Mouse (Mus musculus) embryonic facial prominence, embryonic 10.5 days (tissue): ENCODE data around the gene Cfap46. TPM values are rescaled to one million over a fixed set of nuclear protein-coding genes. Genes with fewer than 3 reads are reported as not detected.
A peak's percentile ranks its signal among the peaks of the same experiment; 100 is the strongest.

Source experiments
- DNase-seq: peaks from one replicate; pipeline ENCODE4 v3.0.0-alpha.2; 2017; ENCODE audit warnings: low spot score
- H3K27ac ChIP-seq: fragments of 300-500 bp; sonication (generic); replicated peaks from 2 replicates; pipeline ENCODE4 v1.5.1; 2016; ENCODE audit warnings: mild to moderate bottlenecking
- H3K27me3 ChIP-seq: fragments of 300-500 bp; sonication (generic); replicated peaks from 2 replicates; pipeline ENCODE4 v1.6.1; 2016; ENCODE audit warnings: low read depth, mild to moderate bottlenecking; ENCODE audit not compliant: poor library complexity, severe bottlenecking
- H3K36me3 ChIP-seq: fragments of 300-500 bp; sonication (generic); replicated peaks from 2 replicates; pipeline ENCODE4 v1.6.1; 2016; ENCODE audit warnings: mild to moderate bottlenecking, moderate library complexity
- H3K4me1 ChIP-seq: fragments of 300-500 bp; sonication (generic); 2 replicates; pipeline ENCODE4 v1.6.1; 2016
- H3K4me3 ChIP-seq: fragments of 300-500 bp; sonication (generic); 2 replicates; pipeline ENCODE4 v1.5.1; 2016; ENCODE audit warnings: mild to moderate bottlenecking, moderate library complexity
- H3K9me3 ChIP-seq: fragments of 300-500 bp; sonication (generic); 2 replicates; pipeline ENCODE4 v1.6.1; 2016; ENCODE audit warnings: mild to moderate bottlenecking
- WGBS: fragments of 180-500 bp; shearing (Covaris S2); methylation state at CpG from one replicate; pipeline ENCODE4 v1.1.7; 2016; 5-methylcytosine and 5-hydroxymethylcytosine counted together
- polyA plus RNA-seq: library from polyadenylated mRNA; unstranded; fragments of >200 nt; fragmentation: Nextera tagmentation; extraction: Ambion mirVana; gene quantifications from 2 replicates; pipeline ENCODE4 v1.2.1, GENCODE M21; 2016

The Cfap46 gene
- 0.20 and 0.51 TPM in 2 replicates for polyA plus RNA-seq

GRCm38 (mm10) chr7:139683706-139684552, at the start of gene Cfap46:
Cfap46 (minus strand) TSS chr7:139683817.
- H3K36me3 ChIP-seq: no peaks in the 10 kb centered on the region
- H3K27ac ChIP-seq: peak within 1 kb of the TSS; percentile 68
- peak; percentile 92 for DNase-seq
- H3K4me1 ChIP-seq: peaks cover 20% of the 10 kb centered on the region
- peaks cover 19% of the 10 kb centered on the region; the same call in 1 of the 2 replicates for H3K27me3 ChIP-seq
- H3K9me3 ChIP-seq: no peaks in the 10 kb centered on the region
- H3K4me3 ChIP-seq: peak within 1 kb of the TSS; percentile 71
- 2% methylated on average over 31 of the region's 31 CpGs for WGBS

- DNase-seq: peak; percentile 11
- Histone ChIP-seq H3K27ac (0 out of 2 replicates have a peak overlapping the region, but pooled peaks have one; percentile 26), H3K36me3 (no peaks in the 10 kb centered on the region), H3K27me3 (no peaks in the 10 kb centered on the region), H3K4me1 (peaks cover 11% of the 10 kb centered on the region), H3K4me3 (no peak overlapping the region), H3K9me3 (no peaks in the 10 kb centered on the region)
- WGBS: 55% methylated on average over 8 of the region's 8 CpGs
These were observed 47.7 kb upstream of the Cfap46 start for GRCm38 (mm10) chr7:139731276-139731696.

GRCm38 (mm10) chr7:139727072-139727471, 43.5 kb upstream of the Cfap46 start:
- Histone ChIP-seq H3K4me1 (peaks cover 11% of the 10 kb centered on the region), H3K36me3 (no peaks in the 10 kb centered on the region), H3K9me3 (no peaks in the 10 kb centered on the region), H3K27me3 (no peaks in the 10 kb centered on the region), H3K4me3 (no peak overlapping the region), H3K27ac (no peak overlapping the region)
- no peak for DNase-seq
- WGBS: 33% methylated on average over 3 of the region's 3 CpGs

GRCm38 (mm10) chr7:139725641-139726040, 42.0 kb upstream of the Cfap46 start:
- Histone ChIP-seq H3K27me3 (no peaks in the 10 kb centered on the region), H3K36me3 (no peaks in the 10 kb centered on the region), H3K4me1 (no peaks in the 10 kb centered on the region), H3K27ac (no peak overlapping the region), H3K4me3 (no peak overlapping the region), H3K9me3 (no peaks in the 10 kb centered on the region)
- DNase-seq: no peak
- 65% methylated on average over 1 of the region's 1 CpGs for WGBS

- Histone ChIP-seq H3K9me3 (no peaks in the 10 kb centered on the region), H3K4me1 (no peaks in the 10 kb centered on the region), H3K27ac (no peak overlapping the region), H3K36me3 (no peaks in the 10 kb centered on the region), H3K4me3 (no peak overlapping the region), H3K27me3 (no peaks in the 10 kb centered on the region)
- DNase-seq: no peak
- 80% methylated on average over 4 of the region's 4 CpGs for WGBS
These were observed 40.4 kb upstream of the Cfap46 start for GRCm38 (mm10) chr7:139723986-139724385.

- Histone ChIP-seq H3K27me3 (no peaks in the 10 kb centered on the region), H3K27ac (no peak overlapping the region), H3K4me1 (no peaks in the 10 kb centered on the region), H3K36me3 (no peaks in the 10 kb centered on the region), H3K4me3 (no peak overlapping the region), H3K9me3 (no peaks in the 10 kb centered on the region)
- no peak for DNase-seq
- WGBS: 90% methylated on average over 2 of the region's 2 CpGs
These were observed 37.6 kb upstream of the Cfap46 start for GRCm38 (mm10) chr7:139721196-139721595.

GRCm38 (mm10) chr7:139717781-139718180, 34.2 kb upstream of the Cfap46 start:
- Histone ChIP-seq H3K4me3 (no peak overlapping the region), H3K27ac (no peak overlapping the region), H3K27me3 (no peaks in the 10 kb centered on the region), H3K4me1 (no peaks in the 10 kb centered on the region), H3K9me3 (no peaks in the 10 kb centered on the region), H3K36me3 (no peaks in the 10 kb centered on the region)
- 85% methylated on average over 8 of the region's 8 CpGs for WGBS
- DNase-seq: no peak

- Histone ChIP-seq H3K36me3 (no peaks in the 10 kb centered on the region), H3K4me1 (no peaks in the 10 kb centered on the region), H3K9me3 (no peaks in the 10 kb centered on the region), H3K27me3 (no peaks in the 10 kb centered on the region), H3K27ac (no peak overlapping the region), H3K4me3 (no peak overlapping the region)
- no peak for DNase-seq
These were observed 28.2 kb upstream of the Cfap46 start for GRCm38 (mm10) chr7:139711821-139712220.

- WGBS: 57% methylated on average over 13 of the region's 13 CpGs
- Histone ChIP-seq H3K9me3 (no peaks in the 10 kb centered on the region), H3K27ac (no peak overlapping the region), H3K4me1 (peaks cover 5% of the 10 kb centered on the region; the same call in 1 of the 2 replicates), H3K4me3 (no peak overlapping the region), H3K27me3 (0 out of 2 replicates have a peak, but pooled peaks cover 15% of the 10 kb centered on the region), H3K36me3 (no peaks in the 10 kb centered on the region)
- no peak for DNase-seq
These were observed 22.9 kb upstream of the Cfap46 start for GRCm38 (mm10) chr7:139706411-139707120.

GRCm38 (mm10) chr7:139705781-139706180, 22.2 kb upstream of the Cfap46 start:
- WGBS: 94% methylated on average over 8 of the region's 8 CpGs

GRCm38 (mm10) chr7:139705081-139705480, 21.5 kb upstream of the Cfap46 start:
- DNase-seq: no peak
- 78% methylated on average over 4 of the region's 4 CpGs for WGBS
- H3K4me3 ChIP-seq: no peak overlapping the region
- H3K27me3 ChIP-seq: 0 out of 2 replicates have a peak, but pooled peaks cover 15% of the 10 kb centered on the region
- no peak overlapping the region for H3K27ac ChIP-seq
- H3K9me3 ChIP-seq: no peaks in the 10 kb centered on the region
- peaks cover 5% of the 10 kb centered on the region; the same call in 1 of the 2 replicates for H3K4me1 ChIP-seq
- no peaks in the 10 kb centered on the region for H3K36me3 ChIP-seq

More at GRCm38 (mm10) chr7:139705781-139706180, 22.2 kb upstream of the Cfap46 start:
- DNase-seq: no peak
- no peak overlapping the region for H3K27ac ChIP-seq
- H3K4me1 ChIP-seq: peaks cover 5% of the 10 kb centered on the region; the same call in 1 of the 2 replicates
- 0 out of 2 replicates have a peak, but pooled peaks cover 15% of the 10 kb centered on the region for H3K27me3 ChIP-seq
- no peak overlapping the region for H3K4me3 ChIP-seq
- no peaks in the 10 kb centered on the region for H3K36me3 ChIP-seq
- no peaks in the 10 kb centered on the region for H3K9me3 ChIP-seq

- H3K4me1 ChIP-seq: peaks cover 5% of the 10 kb centered on the region; the same call in 1 of the 2 replicates
- no peak for DNase-seq
- 19% methylated on average over 2 of the region's 2 CpGs for WGBS
These were observed 20.2 kb upstream of the Cfap46 start for GRCm38 (mm10) chr7:139703826-139704199.

More at GRCm38 (mm10) chr7:139703826-139704199, 20.2 kb upstream of the Cfap46 start:
- no peaks in the 10 kb centered on the region for H3K36me3 ChIP-seq
- H3K27me3 ChIP-seq: 0 out of 2 replicates have a peak, but pooled peaks cover 15% of the 10 kb centered on the region
- no peaks in the 10 kb centered on the region for H3K9me3 ChIP-seq
- H3K4me3 ChIP-seq: no peak overlapping the region
- no peak overlapping the region for H3K27ac ChIP-seq
